Mouse (Mus musculus): ENCODE results near the gene Pprc1.

DNA sequence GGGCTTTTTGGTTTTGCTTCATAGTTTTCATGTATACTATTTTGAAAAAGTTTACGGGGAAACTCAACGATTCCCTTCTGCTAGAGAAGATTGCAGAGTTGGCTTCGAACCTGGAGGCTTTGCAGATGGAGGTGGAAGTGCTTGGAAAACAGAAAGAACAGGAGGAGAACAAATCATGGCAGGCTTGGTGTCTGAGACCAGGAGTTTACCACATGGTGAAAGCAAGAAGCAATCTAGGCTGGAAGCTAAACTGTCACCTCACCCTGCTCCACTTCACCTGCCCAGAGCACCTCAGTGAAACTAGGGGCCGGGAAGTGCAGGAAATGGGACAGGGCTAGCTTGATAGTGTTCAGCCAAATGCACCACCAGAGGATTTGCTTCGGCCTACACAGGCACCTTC lies 51.7 kb downstream of the Pprc1 start:
- no peak for TF ChIP-seq CTCF (IDR thresholded peaks at IDR 0.05; ENCODE audit: insufficient read depth, low read depth, low read length)
- no peak for TF ChIP-seq POLR2A (IDR thresholded peaks at IDR 0.05; ENCODE audit: insufficient read depth, low read depth, low read length)
